Mouse (Mus musculus) retina, adult 2 months (tissue): ENCODE results near the gene Ell3.
A peak's percentile ranks its signal among the peaks of the same experiment; 100 is the strongest.
"Not testable (repeated sequence)": the region's sequence is repeated elsewhere in the genome, so short reads cannot be mapped to it uniquely, and the experiment has no call there.

Experiments used
- DNase-seq: peaks from one replicate; pipeline ENCODE4 v3.0.0-alpha.2; 2012; ENCODE audit warnings: low read depth, low spot score

The Ell3 gene

DNA sequence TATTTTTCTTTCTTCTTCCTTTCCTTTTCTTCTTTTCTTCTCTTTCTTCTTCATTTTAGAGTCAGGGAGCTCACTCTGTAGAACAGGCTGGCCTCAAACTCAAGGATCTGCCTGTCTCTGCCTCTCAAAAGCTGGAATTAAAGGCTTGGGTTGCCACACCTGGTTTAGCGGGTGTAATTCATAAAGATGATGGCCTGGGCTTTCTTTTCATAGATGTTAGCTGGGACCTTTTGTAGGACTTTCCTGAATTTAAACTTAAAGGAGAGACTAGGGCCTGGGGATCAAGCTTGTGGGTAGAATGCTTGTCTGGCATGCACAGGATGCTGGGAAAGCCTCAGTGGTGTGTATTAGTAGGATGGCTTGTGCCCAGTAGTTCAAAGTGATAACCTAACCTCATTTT is at the start of gene Ell3:
TSS of gene Ell3 (minus strand) at position 101 of the 400 bp plus-strand sequence.
- no peak for DNase-seq

DNA sequence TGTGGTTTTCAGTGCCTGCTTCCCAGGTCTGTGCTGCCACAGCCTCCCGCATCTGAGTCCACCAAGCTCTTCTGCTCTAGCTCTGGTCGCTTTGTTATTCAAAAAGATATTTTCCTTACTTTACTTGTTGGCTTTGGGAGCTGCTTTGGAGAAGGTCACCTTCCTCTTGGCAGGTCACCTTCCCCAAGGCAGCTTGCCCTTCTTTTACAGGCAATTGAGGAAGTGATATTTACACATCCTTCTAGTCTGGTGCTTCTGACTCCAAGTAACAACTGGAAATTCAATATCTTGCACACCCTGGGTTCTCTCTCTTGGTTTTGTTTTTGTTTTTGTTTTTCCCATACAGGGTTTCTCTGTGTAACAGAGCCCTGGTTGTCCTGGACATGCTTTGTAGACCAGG is 40.3 kb upstream of the Ell3 start:
- DNase-seq = not testable (repeated sequence)

DNA sequence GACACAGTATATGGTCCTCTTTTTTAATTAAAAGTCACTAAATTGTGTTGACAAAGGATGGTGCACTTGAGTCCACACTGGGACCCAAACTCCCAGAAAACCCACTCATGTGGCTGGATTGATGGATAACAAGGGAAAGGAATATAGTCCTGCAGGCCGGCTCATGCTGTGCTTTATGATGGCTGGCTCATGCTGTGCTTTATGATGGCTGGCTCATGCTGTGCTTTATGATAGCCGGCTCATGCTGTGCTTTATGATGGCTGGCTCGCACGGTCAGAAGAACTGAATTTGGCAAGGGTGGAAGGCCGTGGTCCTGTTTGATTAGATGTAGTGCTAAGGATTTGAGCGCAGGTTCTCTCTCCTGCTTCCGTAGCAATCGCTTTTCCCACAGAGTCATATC is 39.5 kb upstream of the Ell3 start:
- no peak for DNase-seq

DNA sequence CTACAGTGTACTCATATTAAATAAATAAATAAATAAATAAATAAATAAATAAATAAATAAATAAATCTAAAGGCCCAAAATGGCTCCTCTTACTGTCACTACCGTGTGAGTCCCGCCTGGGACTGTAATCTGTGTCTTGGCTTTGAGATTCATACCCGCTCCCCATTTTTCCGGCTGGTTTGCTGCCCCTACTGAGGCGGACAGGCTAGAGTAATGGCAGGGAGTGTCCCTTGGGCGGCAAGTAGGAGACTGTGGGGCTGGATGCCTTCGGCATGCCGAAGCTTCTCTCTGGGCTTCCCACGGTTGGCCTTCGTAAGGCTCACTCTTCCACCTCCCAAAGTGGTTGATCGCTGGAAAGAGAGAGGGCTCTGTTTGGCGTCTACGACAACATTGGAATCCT is 36.8 kb upstream of the Ell3 start:
- not testable (repeated sequence) for DNase-seq

DNA sequence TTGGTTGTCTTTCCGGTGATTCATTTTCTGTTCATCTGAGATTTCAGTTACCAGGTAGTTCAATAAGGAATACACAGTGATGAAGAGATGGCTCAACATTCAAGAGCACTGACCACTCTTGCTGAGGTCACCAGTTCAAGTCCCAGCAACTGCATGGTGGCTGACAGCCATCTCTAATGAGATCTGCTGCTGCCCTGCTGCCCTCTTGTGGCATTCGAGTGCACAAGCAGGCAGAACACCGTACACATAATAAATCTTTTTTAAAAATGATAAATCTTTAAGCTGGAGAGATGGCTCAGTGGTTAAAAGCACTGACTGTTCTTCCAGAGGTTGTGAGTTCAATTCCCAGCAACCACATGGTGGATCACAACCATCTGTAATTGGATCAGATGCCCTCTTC is 36.4 kb upstream of the Ell3 start:
- DNase-seq = no peak

DNA sequence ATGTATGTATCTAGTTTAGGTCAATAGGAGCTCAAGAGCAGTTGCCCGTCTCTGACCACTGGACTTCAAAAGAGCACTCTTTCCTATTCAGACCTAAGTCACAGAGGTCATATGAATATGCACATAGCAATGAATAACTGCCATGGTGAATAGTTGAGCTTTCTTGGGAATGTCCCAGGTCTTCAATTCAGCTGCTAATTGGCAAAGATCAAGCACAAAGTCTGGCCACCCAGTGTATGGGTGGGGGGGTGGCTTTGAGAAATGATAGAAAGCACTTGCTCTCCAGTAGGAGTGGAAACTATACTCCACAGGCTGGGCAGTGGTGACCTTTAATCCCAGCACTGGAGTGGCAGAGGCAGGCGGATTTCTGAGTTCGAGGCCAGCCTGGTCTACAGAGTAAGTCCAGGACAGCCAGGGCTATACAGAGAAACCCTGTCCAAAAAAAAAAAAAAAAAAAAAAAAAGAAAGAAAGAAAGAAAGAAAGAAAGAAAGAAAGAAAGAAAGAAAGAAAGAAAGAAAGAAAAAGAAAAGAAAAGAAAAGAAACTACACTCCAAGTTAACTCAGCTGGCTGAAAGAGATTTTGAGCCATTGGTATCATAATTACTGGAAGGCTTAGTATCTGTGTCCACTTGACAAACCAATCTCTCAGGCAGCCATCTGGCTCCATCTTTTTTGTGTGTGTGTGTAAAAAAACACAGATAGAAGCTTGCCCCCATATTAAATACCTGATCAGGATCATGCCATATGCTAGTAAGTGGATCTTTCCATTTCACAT is 33.6 kb upstream of the Ell3 start:
- DNase-seq = no peak

DNA sequence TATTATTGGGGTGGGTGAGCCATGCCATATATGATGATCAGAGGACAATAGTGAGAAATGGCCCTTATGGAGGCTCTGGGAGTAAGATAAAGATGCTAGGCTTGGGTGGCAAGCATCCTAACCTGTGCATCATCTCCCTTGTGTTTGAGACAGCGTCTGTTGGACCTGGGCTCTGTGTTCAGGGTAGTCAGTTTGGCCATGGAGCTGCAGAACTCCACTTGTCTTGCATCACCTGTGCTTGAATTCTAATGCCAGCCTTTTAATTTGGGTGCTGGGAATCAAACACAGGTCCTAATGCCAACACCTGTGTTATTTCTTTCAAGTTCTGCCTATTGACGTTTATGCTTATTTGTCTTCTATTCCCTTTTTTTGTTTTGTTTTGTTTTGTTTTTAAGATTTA is 31.2 kb upstream of the Ell3 start:
- not testable (repeated sequence) for DNase-seq

DNA sequence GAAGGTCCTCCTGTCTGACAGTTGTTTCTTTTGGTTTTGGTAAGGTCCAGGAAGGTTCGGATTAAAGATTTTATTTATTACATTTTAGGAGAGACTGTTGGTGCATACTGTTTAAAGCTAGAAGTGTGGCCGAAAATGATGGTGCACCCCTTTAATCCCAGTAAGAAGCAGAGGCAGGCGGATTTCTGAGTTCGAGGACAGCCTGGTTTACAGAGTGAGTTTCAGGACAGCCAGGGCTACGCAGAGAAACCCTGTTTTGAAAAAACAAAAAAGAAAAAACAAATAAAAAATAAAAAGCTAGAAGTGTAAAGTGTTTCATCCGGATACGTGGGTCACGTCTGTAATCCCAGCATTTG is 30.1 kb upstream of the Ell3 start:
- DNase-seq = no peak

DNA sequence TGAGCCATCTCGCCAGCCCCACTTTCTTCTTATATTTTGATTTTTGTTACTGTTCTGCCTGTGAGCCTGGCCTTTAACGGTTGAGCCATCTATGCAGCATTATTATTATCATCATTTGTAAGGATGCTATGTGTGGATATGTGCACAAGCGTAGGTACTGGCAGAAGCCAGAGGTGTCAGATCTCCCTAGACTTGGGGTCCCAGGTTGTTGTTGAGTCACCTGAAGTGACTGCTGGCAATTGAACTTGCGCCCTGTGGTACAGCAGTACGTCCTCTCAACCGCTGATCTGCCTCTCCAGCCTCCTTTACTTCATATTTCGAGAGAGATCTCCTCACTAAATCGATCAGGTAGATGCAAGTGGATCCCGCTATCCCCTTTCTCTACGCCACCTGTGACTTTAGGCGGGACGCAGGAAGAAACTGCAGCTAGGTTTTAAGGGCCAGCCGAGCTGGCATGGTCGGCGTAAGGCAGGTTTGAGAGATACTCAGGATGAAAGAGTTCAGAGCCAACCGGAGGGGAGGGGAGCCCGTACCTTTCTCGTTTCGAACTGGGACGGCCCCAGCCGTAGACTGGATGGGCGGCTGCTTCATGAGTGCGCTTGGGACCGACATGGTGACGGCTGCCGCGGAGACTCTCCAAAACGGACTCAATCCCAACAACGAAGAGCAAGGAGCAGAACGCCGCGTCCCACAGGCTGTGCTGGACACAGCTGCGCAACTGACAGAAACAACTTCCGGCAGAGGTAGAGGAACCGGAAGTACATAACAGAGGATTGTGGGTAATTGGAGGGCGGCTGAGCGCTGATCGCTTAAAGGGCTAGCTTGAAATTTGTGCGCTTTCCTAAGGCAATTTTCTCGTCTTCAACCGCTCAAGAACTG is 29.5 kb upstream of the Ell3 start, which contains the start of gene Mfap1b:
TSS of gene Mfap1b (minus strand) at position 767 of the 879 bp plus-strand sequence.
- DNase-seq = peak; percentile 81

DNA sequence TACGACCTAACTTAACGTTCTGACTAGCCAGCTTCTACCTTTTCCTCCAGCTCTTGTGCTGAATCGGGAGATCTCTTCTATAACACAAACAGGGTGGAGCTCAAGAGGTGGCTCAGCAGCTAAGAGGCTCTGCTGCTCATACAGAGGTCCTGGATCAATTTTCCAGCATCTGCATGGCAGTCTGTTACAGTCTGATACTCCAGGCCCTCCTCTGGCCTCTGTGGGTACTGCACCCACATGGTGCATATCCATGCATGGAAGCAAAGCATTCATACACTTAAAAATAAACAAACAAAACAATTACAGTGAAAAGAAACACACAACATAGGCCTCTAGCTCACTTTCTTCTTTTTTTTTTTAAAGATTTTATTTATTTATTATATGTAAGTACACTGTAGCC is 28.7 kb upstream of the Ell3 start:
- DNase-seq = not testable (repeated sequence)

DNA sequence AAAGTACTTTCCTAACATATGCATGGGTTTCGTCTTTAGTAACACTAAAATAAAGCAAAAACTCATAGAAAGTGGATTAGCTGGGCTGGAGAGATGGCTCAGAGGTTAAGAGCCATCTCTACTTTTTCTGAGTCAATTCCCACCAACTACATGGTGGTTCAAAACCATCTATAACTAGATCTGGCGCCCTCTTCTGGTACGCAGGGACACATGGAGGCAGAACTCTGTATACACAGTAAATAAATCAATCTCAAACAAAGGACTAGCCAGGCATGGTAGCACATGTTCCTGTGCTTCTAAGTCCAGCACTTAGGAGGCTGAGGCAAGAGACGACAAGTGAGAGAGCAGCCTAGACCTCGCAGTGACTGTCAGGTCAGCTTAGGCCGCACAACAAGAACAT is 24.9 kb upstream of the Ell3 start:
- DNase-seq = not testable (repeated sequence)

DNA sequence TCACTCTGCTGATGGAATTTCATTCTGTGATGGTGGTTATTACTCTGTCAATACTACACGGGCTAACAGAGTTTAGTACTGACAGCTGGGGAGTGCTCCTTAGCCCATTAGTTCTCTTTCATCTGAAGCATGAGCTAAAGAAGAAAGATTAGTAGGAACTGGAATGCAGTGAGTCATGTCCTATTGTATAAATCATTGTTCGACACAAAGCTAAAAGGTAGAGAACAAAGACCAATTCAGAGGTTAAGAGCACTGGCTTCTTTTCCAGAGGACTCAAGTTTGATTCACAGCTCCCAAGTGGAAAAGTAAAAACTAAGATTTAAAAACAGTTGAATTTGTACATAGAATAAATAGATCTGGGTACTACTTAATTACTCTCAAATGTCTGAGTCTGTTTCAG is 16.0 kb upstream of the Ell3 start:
- no peak for DNase-seq

DNA sequence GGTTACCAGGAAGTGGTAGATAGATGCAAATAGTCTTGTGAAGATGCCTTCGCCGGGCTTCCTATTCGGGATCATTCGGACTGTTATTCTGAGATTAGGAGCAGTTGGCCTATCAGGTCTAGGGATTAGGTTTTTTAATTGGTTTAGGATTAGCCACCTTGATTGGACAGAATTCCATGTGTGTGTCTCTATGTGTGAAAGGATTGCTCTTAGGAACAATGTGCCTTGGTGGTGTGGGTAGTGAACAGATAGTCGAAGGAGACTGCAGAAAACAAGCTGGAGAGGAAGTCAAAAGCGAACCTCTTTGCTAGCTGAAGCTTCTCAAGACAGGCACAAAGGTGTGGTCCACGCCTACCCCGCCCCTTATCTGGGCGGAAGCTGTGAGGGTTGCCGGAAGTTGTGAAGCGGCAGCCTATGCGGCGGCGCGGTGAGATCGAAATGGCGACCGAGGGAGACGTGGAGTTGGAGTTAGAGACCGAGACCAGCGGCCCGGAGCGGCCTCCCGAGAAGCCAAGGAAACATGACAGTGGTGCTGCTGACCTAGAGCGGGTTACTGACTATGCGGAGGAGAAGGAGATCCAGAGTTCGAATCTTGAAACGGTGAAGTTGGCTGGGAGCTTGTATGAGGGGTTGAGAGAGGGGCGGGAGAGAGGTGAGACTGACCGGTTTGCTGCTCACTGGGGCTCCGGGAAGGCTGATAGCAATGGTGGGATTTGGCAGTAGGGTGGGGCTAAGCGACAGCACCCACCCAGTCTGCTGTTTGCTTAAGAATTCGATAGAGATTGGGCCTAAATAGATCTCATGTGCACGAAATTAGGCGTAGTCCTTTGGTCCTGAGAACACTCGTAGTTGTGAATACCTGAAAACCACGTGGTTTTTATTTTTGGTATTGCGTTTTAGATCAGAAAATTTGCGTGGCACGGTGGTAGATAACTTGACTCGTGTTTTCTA is 12.9 kb upstream of the Ell3 start, which contains the start of gene Serinc4:
TSS of gene Serinc4 (minus strand) at position 90 of the 951 bp plus-strand sequence.
- DNase-seq = peak; percentile 84

DNA sequence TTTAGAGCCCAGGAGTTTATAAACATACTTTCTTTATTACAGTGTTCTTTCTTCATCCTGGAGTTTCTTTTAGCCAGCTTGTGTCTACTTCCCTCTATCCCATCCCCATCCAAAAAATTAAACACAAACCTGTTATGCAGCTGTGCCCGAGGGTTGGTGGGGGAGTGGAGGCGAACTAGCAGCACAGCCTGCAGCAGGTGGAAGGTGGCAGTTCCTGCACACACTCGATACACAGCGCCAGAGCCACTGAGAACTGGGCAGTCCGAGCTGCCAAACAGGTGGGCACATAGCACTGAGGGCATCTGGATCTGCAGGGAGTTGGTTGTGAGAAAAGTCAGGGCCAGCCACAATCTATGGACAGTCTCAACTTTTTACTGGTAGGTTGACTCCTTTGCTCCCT is 11.5 kb upstream of the Ell3 start:
- no peak for DNase-seq

DNA sequence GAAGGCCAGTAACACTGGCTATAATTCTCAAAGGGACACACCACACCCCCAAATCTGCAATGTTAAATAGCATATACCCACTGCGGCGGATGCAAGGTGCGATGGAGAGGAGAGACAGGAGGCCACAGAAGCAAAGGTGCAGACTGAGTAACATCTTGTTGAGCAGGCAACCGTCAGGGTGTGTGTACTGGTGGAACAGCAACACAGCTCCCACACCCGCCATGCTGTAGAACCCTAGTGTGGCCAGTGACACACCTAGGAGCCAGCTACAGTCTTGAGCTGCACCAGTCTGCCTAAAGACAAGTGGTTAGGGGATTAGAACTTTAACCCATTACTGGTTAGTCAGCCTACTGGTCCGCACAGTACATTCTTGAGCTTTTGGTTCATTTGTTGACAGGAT is 9.8 kb upstream of the Ell3 start:
- DNase-seq = no peak

DNA sequence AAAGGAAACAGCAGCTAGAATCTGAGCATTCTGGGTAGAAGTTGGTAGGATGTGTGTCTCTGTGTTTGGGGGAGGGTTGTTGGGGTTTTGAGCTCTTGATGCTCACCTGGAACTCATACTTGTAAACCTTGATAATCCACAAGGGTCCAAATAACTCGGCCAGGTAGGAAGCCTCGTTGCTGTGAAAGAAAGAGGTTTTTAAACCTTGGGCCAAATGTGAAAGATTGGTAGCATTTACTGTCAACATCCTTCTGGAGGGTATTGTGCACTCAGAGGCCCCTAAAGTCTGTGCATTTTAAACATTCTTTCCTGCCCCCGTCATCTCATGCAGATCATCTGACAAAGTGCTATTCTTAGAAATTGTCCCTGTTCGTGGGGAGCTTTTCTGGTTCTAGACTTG is 8.9 kb upstream of the Ell3 start, which contains the start of gene Hypk:
TSS of gene Hypk (plus strand) at position 301 of the 400 bp plus-strand sequence.
- no peak for DNase-seq

DNA sequence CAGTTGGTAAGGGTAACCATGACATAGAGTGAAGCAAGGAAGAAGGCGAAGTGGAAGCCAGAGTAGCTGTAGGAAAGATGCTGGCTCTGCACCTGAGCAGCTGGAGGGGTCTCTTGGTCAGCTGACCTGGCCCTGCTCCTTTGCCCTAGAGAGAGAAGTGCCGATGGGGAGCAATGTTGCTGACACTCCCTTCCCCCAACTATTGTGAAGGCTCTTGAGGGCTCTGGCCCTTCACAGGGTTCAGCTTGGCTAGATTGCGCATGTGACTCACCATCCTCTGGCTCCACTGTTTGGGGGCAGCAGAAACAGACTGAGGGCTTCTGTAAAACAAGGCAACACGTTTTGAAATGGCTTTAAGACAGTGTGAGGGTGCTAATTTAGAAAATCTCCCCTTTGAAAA is 8.3 kb upstream of the Ell3 start:
- DNase-seq = no peak

DNA sequence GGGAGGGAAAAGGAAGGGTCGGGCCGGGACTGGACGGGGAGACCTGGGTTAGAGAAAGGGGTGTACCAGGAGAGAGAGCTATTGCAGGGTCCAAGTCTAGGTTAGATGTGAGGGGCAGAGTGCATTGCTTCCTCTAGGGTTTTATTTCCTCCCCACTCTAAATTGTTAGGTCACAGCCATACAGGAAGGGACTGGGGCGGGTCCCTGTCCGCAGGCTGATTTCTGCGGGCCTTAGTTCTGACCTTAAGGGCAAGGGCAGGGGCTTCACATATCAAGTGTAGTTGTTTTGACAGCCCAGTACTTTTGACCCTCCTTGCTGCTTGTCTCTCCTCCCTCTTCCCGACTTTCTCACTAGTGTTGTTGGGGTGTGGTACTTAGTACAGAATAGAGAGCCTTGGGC is 6.0 kb upstream of the Ell3 start:
- no peak for DNase-seq

DNA sequence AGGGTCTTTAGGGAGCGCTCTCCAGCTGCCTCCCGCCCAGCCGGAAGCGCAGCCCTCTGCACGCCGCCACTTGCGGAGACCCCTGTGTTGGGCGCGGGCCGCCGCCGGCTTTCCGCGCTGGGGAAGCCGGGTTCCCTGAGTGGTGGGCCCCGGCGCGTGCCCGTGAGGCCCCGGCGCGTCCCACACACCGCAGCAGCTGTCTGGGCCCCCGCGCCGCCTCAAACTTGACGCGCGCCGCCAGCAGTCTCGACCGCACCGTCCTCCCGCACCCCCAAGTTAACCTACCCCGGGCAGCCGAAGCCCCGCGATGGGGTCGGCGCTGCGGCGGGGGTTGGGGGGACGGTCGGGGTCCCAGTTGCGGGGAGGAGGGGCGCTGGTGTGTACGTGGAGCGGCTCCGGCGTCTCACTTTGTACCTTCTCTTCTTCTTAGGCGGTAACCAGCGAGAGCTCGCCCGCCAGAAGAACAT is 5.5 kb upstream of the Ell3 start:
- no peak for DNase-seq

DNA sequence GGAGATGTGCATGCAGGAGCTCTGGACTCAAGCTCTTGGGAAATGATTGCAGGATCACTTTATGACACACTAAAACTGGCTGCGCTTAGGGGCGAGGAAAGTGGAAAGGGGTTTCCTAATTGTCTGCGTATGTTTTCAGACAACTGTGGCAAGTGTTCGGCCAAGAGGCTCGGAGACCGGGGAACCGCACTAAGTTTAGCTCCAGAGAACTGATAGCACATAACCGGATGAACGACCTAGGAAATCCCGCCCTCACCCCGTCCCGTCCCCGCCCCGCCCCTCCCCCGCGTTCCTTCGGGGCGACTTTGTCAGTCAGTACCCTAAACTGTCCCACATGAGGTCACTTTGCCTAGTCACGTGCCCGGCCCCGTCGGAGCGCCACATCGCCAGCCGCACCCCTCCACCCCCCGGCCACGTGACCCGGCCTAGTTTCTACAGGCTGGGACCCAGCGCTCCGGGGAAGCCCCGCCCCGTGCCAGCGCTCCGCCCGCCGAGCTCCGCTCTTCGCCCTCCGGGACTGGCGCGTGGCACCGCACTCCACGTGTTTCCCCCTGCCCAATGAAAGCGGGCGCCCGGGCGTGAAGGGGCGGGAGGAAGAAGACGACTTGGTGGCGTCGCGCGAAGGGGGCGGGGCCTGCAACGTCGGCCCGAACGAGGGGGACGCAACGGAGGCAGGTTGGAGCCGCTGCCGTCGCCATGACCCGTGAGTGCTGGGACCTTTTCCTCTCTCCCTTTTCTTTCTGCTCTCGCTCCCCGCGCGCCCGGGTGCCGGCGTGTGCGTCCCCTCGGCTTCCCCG is 4.9 kb upstream of the Ell3 start, which contains the start of gene Serf2:
TSS of gene Serf2 (plus strand) at position 457 of the 797 bp plus-strand sequence.
- peak; percentile 96 for DNase-seq
